In genomic region chr3:52416261-52416660, GRCm38 (mm10) we compare ENCODE assay signal across 21 mouse cellular contexts.
DNase-seq lines count a peak whose midpoint lies in the region; ATAC-seq lines count a peak whose summit lies in the region.
"Had no signal": no experiment of that assay in that cellular context is flagged by ENCODE, and none has a peak within 500 bp of the region (broad histone marks: within the 10 kb centered on the region; RNA-seq: fewer than 3 reads in every experiment).

No protein-coding gene starts in this region.

- WGBS in forebrain, embryonic 11.5 days, result 55% methylated on average over 6 of the region's 6 CpGs
- WGBS in forebrain, embryonic 14.5 days, result 50% methylated on average over 6 of the region's 6 CpGs
- 50% methylated on average over 6 of the region's 6 CpGs for WGBS in intestine, embryonic 16.5 days
- WGBS in intestine, embryonic 15.5 days, result 50% methylated on average over 6 of the region's 6 CpGs
- 37% methylated on average over 6 of the region's 6 CpGs for WGBS in limb, embryonic 12.5 days

- peak; percentile 35 for DNase-seq in forebrain, embryonic 11.5 days (ENCODE audit: low spot score)
- no peak for DNase-seq in forebrain, embryonic 14.5 days (ENCODE audit: low spot score)
- no peak for DNase-seq in adipocyte (ENCODE audit: low spot score)
- no peak for DNase-seq in urinary bladder, postnatal 36 days (ENCODE audit: low spot score in 2 of 2)
- DNase-seq: adrenal gland, postnatal 10 days; B cell, adult 2 months; cerebellum, adult 18-20 months; cerebellum, adult 9-11 months; cerebellum, postnatal 36 days; gastrocnemius, postnatal 25 days; heart, postnatal 10 days; heart, postnatal 4 days had no signal

- H3K4me2 ChIP-seq in forebrain, embryonic 11.5 days (ENCODE audit: low read depth, low read length, severe bottlenecking), result no peak overlapping the region
- no peak overlapping the region for H3K4me2 ChIP-seq in forebrain, embryonic 14.5 days (ENCODE audit: low read length)
- H3K4me2 ChIP-seq in intestine, embryonic 16.5 days (ENCODE audit: low read depth, low read length), result no peak overlapping the region
- no peak overlapping the region for H3K4me2 ChIP-seq in intestine, embryonic 15.5 days (replicated peaks)
- peak overlapping the region; percentile 42 for H3K4me2 ChIP-seq in limb, embryonic 12.5 days
- H3K4me2 ChIP-seq: embryonic facial prominence, embryonic 13.5 days; forebrain, embryonic 13.5 days; hindbrain, embryonic 13.5 days had no signal

- H3K27ac ChIP-seq in forebrain, embryonic 11.5 days (ENCODE audit: low read depth, low read length), result no peak overlapping the region
- no peak overlapping the region for H3K27ac ChIP-seq in forebrain, embryonic 14.5 days (ENCODE audit: low read depth, low read length)
- no peak overlapping the region for H3K27ac ChIP-seq in intestine, embryonic 16.5 days (ENCODE audit: low read length)
- no peak overlapping the region for H3K27ac ChIP-seq in intestine, embryonic 15.5 days
- peak overlapping the region; percentile 53; the same call in 1 of the 2 replicates for H3K27ac ChIP-seq in limb, embryonic 12.5 days
- H3K27ac ChIP-seq: embryonic facial prominence, embryonic 13.5 days; forebrain, embryonic 13.5 days; gastrocnemius, adult 2 months; heart, embryonic 10.5 days; hindbrain, embryonic 13.5 days had no signal

- H3K4me3 ChIP-seq in forebrain, embryonic 11.5 days (ENCODE audit: low read depth, low read length), result no peak overlapping the region
- no peak overlapping the region for H3K4me3 ChIP-seq in forebrain, embryonic 14.5 days (ENCODE audit: low read depth, low read length)
- no peak overlapping the region for H3K4me3 ChIP-seq in intestine, embryonic 16.5 days (ENCODE audit: low read length)
- no peak overlapping the region for H3K4me3 ChIP-seq in intestine, embryonic 15.5 days (replicated peaks)
- H3K4me3 ChIP-seq in limb, embryonic 12.5 days (replicated peaks), result no peak overlapping the region
- H3K4me3 ChIP-seq: embryonic facial prominence, embryonic 13.5 days; forebrain, embryonic 13.5 days; gastrocnemius, adult 2 months; heart, embryonic 10.5 days; hindbrain, embryonic 13.5 days had no signal

- no peaks in the 10 kb centered on the region for H3K9me3 ChIP-seq in forebrain, embryonic 11.5 days (ENCODE audit: control insufficient read depth, low read length)
- no peaks in the 10 kb centered on the region for H3K9me3 ChIP-seq in forebrain, embryonic 14.5 days (replicated peaks; ENCODE audit: control insufficient read depth, low read length)
- no peaks in the 10 kb centered on the region for H3K9me3 ChIP-seq in intestine, embryonic 16.5 days (ENCODE audit: control insufficient read depth, low read length)
- H3K9me3 ChIP-seq in intestine, embryonic 15.5 days, result no peaks in the 10 kb centered on the region
- no peaks in the 10 kb centered on the region for H3K9me3 ChIP-seq in limb, embryonic 12.5 days
- H3K9me3 ChIP-seq: embryonic facial prominence, embryonic 13.5 days; forebrain, embryonic 13.5 days; heart, embryonic 10.5 days; hindbrain, embryonic 13.5 days had no signal

- no peaks in the 10 kb centered on the region for H3K36me3 ChIP-seq in forebrain, embryonic 11.5 days (ENCODE audit: control insufficient read depth, insufficient read depth, low read length)
- no peaks in the 10 kb centered on the region for H3K36me3 ChIP-seq in forebrain, embryonic 14.5 days (ENCODE audit: control insufficient read depth, insufficient read depth, low read length)
- no peaks in the 10 kb centered on the region for H3K36me3 ChIP-seq in intestine, embryonic 16.5 days (ENCODE audit: control insufficient read depth, insufficient read depth, low read length)
- H3K36me3 ChIP-seq in intestine, embryonic 15.5 days, result no peaks in the 10 kb centered on the region
- no peaks in the 10 kb centered on the region for H3K36me3 ChIP-seq in limb, embryonic 12.5 days
- H3K36me3 ChIP-seq: embryonic facial prominence, embryonic 13.5 days; heart, embryonic 10.5 days; hindbrain, embryonic 13.5 days had no signal

- peaks cover 8% of the 10 kb centered on the region for H3K4me1 ChIP-seq in forebrain, embryonic 11.5 days (replicated peaks; ENCODE audit: control insufficient read depth, insufficient read depth, low read length)
- H3K4me1 ChIP-seq in forebrain, embryonic 14.5 days (ENCODE audit: control insufficient read depth, insufficient read depth, low read length), result peaks cover 9% of the 10 kb centered on the region
- peaks cover 18% of the 10 kb centered on the region for H3K4me1 ChIP-seq in intestine, embryonic 16.5 days (ENCODE audit: control insufficient read depth, insufficient read depth, low read length)
- peaks cover 24% of the 10 kb centered on the region for H3K4me1 ChIP-seq in intestine, embryonic 15.5 days (replicated peaks)
- peaks cover 46% of the 10 kb centered on the region for H3K4me1 ChIP-seq in limb, embryonic 12.5 days (replicated peaks)

- H3K27me3 ChIP-seq in forebrain, embryonic 11.5 days (ENCODE audit: control insufficient read depth, insufficient read depth, low read length), result no peaks in the 10 kb centered on the region
- H3K27me3 ChIP-seq in forebrain, embryonic 14.5 days (replicated peaks; ENCODE audit: control insufficient read depth, insufficient read depth, low read length), result no peaks in the 10 kb centered on the region
- H3K27me3 ChIP-seq in intestine, embryonic 16.5 days (replicated peaks; ENCODE audit: control insufficient read depth, insufficient read depth, low read length), result no peaks in the 10 kb centered on the region
- H3K27me3 ChIP-seq in intestine, embryonic 15.5 days (replicated peaks), result no peaks in the 10 kb centered on the region
- no peaks in the 10 kb centered on the region; the same call in 1 of the 2 replicates for H3K27me3 ChIP-seq in limb, embryonic 12.5 days
- H3K27me3 ChIP-seq: embryonic facial prominence, embryonic 13.5 days; forebrain, embryonic 13.5 days; Patski had no signal

- no peak overlapping the region for H3K9ac ChIP-seq in forebrain, embryonic 11.5 days (ENCODE audit: low read length)
- no peak overlapping the region for H3K9ac ChIP-seq in forebrain, embryonic 14.5 days (ENCODE audit: low read length)
- no peak overlapping the region for H3K9ac ChIP-seq in intestine, embryonic 16.5 days (ENCODE audit: low read depth, low read length)
- no peak overlapping the region for H3K9ac ChIP-seq in intestine, embryonic 15.5 days
- no peak overlapping the region for H3K9ac ChIP-seq in limb, embryonic 12.5 days (replicated peaks)
- H3K9ac ChIP-seq: embryonic facial prominence, embryonic 13.5 days; forebrain, embryonic 13.5 days; hindbrain, embryonic 13.5 days had no signal

- ATAC-seq in forebrain, embryonic 11.5 days (replicated peaks; ENCODE audit: low FRiP score), result no peak
- ATAC-seq in forebrain, embryonic 14.5 days, result no peak
- ATAC-seq in intestine, embryonic 16.5 days, result 0 out of 2 replicates have a peak, but pooled peaks have one; percentile 12
- no peak for ATAC-seq in intestine, embryonic 15.5 days
- ATAC-seq in limb, embryonic 12.5 days (ENCODE audit: insufficient number of reproducible peaks, insufficient read depth, low FRiP score, low TSS enrichment, low read depth), result no peak
- ATAC-seq: forebrain, embryonic 13.5 days; Patski had no signal
